Mouse (Mus musculus) neural tube, embryonic 10.5 days (tissue): ENCODE data around the gene Nup88.
"Not testable (repeated sequence)": the region's sequence is repeated elsewhere in the genome, so short reads cannot be mapped to it uniquely, and the experiment has no call there.

ENCODE experiments used
- DNase-seq: peaks from one replicate; pipeline ENCODE4 v3.0.0-alpha.2; 2017; ENCODE audit warnings: low spot score; ENCODE audit errors: extremely low spot score

The Nup88 gene

GRCm38 (mm10) chr11:70970560-70971540 is 1.1 kb upstream of the Nup88 start:
- no peak for DNase-seq

- DNase-seq = no peak
Measured at GRCm38 (mm10) chr11:70969271-70969794, 440 bp downstream of the Nup88 start.

GRCm38 (mm10) chr11:70964222-70964907 is 5.4 kb downstream of the Nup88 start:
- no peak for DNase-seq

DNA sequence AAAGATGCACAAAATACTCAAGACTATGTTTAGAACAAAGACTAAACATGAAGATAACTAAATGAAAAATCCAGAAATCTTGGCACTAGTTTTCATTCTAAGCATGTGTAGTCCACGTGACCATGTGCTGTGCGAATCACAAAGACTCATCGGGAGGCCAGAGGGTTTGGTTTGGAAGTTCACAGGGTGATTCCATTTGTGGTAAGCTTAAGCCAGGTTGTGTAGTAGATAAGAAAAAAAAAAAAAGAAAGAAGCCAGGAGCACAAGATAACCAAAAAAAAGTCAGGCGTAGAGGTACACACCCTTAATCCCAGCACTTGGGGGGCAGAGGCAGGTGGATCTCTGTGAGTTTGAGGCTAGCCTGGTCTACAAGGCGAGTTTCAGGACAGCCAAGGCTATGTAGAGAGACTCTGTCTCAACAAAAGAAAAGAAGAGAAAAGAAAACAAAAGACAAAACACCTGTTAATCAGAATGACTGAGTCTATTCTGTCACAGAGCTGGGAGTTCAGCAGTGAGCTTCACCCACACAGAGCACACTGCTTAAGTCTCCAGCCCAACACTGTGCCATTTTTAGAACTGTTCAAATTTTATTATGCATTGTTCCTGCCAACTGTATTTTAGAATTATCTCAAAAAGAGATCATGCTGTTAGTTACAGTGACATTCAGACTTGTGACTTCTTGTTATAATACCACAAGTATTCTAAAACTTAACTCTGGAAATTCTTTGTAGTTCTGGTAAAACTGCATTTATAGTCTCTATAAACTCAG is 8.8 kb downstream of the Nup88 start:
- DNase-seq = no peak

DNA sequence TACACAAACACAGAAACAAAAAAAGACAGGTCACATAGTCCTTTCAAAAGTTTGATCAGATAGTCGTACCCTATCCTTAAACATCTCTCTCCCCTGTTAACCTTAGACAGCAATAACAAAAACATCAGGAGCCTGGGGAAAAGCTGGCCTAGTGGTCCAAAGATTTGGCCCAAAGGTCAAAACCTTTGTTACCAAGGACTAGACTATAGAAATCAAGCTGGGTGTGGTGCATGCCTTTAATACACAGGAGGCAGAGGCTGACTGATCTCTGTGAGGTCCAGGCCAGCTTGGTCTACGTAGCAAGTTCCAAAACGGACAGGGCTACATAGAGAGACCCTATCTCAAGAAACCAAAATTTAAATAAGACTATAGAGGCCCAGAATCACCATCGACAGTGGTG is 15.1 kb downstream of the Nup88 start:
- no peak for DNase-seq

- no peak for DNase-seq
Measured at GRCm38 (mm10) chr11:70944935-70945817, 24.6 kb downstream of the Nup88 start.

DNA sequence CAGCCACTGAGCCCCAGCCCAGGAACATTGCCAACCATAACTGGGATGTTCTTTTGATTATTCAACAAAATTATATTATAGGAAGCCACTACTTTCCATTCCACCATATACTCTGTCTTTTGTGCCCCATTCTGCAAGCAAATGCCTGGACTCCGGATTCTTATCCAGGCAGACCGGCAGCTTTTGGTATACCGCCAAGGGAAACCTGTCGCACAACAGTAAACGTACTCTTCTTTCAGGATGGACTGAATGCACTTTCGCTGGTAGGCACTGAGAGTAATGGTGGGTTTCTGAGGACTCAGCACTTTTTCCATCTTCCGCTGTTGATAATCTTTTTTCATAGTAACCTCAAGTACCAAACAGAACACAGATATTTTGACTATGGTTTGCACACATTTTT is 26.1 kb downstream of the Nup88 start:
- DNase-seq = no peak

DNA sequence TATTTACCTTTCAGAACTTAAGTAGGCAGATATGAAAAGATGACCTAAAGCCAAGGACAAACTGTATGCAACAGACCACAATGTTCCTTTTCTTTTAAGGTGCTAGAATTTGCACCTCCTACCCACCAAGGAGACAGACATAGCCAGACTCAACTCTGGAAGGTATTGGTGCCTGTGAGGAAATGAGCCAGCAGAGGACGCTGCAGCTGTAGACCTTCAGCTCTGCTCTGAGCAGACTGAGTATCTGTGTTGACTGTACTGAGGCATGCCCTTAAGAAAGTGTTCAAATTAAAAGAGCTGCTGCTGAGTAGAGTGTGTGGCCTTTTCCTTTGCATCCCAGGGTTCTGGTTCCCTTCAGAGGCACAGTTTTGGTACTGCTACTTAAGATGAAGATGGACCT is 27.2 kb downstream of the Nup88 start:
- DNase-seq = no peak

- no peak for DNase-seq
Measured at GRCm38 (mm10) chr11:70935316-70935715, 34.5 kb downstream of the Nup88 start.

DNA sequence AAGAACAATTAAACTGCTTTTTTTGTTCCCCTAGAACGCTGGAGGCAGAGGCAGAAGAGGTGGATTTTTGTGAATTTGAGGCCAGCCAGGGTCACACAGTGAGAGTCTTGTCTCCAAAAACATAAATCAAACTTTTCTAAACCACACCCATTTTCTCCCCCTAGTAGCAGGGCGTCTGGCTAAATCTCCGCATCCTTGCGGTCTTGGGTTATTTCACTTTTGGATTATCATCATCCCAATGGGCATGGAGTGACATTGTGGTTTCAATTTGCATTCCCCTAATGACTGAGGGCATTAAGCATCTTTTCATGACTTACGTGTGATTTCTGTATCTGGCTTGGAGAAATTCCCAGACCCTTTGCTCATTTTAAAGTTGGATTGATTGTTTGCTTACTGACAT is 38.3 kb downstream of the Nup88 start:
- no peak for DNase-seq

GRCm38 (mm10) chr11:70919524-70919923 is 50.2 kb downstream of the Nup88 start:
- no peak for DNase-seq

GRCm38 (mm10) chr11:70917896-70918295 is 51.9 kb downstream of the Nup88 start:
- no peak for DNase-seq

DNA sequence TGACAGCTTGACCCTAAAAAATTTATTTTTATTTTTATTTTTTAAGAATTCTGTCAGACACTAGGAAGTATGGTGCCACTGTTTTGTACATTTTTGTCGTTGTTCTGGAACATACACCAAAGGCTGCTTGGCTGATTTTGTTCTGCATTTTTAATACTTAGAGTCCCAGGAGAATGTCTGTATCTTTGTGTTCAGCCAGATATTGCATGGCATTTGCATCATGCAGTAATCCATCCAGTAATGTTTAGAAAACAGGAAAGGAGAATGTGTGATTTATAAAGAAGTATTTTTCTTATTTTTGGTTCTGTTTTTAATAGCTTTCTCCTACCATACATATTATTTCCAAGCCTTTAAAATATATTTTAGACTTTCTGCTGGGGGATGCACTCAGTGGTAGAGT is 57.9 kb downstream of the Nup88 start:
- no peak for DNase-seq

DNA sequence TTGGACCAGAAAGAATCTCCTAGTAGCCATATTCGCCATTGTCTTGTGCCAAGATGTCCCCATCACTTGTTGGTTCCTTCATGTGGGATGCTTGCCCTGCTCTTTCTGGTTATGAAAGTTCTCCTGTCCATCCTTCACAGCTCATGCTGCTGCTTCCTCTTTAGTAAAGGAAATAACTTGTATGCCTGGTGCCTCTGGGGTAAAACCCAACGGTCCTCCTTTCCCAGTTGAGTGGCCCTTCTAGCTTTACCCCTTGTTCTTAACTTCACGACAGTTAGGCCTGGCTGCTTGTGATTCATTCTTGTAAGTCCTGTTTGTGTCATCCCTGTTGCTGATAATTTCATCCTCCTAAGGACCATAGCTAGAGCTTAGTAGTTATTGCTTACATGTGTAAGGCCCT is 58.5 kb downstream of the Nup88 start:
- DNase-seq = no peak

- no peak for DNase-seq
Measured at GRCm38 (mm10) chr11:70906681-70907080, 63.1 kb downstream of the Nup88 start.

- not testable (repeated sequence) for DNase-seq
Measured at GRCm38 (mm10) chr11:70898182-70898581, 71.6 kb downstream of the Nup88 start.

DNA sequence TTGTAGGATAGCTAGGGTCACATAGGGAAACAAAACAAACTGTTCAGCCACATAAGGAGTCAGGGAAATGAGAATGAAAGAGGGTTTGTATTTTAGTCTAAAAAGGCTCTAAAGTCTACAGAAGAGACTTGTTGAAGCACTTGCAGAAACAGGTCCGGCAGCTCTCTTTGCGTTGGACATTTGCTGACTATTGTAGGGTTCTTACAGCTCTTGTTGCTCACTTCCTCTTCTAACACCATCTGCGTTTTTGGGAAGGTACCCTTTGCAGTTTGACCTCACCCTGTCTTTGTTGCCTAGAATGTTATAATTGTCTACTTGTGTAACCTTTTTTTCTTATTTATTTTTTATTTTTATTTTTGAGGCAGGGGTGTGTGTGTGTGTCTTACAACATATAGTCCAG is 72.1 kb downstream of the Nup88 start:
- DNase-seq = no peak
